Mouse (Mus musculus): ENCODE measurements around the gene Adam12.

Adam12 gene

GRCm38 (mm10) chr7:134009157-134009556 is 222.8 kb downstream of the Adam12 start:
- no peak for DNase-seq (ENCODE audit: low spot score in 2 of 2)

- no peak for DNase-seq (ENCODE audit: low spot score in 2 of 2)
These were observed 224.0 kb downstream of the Adam12 start for GRCm38 (mm10) chr7:134007942-134008361.

DNA sequence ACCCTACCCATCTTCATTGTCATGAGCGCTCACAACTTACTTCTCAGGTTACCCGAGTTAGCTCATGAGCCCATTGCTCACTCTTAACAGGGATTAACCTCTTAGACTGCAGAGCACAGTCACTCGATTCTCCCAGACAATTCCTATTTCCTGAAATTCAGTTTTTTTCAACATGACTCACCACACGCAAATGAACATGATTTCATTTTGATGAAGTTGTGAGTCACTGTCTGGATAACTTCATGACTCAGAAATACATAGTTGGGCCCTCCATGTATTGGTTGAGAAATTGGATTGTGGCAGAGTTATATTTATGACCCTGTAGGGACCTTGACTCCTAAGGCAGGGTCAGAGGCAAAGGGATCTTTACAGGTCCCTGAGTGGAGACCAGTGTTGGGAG is 230.4 kb downstream of the Adam12 start:
- no peak for DNase-seq (ENCODE audit: low spot score in 2 of 2)

- no peak for DNase-seq (ENCODE audit: low spot score in 2 of 2)
These were observed 241.0 kb downstream of the Adam12 start for GRCm38 (mm10) chr7:133990930-133991329.

- DNase-seq (ENCODE audit: low spot score in 2 of 2): no peak
These were observed 243.6 kb downstream of the Adam12 start for GRCm38 (mm10) chr7:133988356-133988755.

DNA sequence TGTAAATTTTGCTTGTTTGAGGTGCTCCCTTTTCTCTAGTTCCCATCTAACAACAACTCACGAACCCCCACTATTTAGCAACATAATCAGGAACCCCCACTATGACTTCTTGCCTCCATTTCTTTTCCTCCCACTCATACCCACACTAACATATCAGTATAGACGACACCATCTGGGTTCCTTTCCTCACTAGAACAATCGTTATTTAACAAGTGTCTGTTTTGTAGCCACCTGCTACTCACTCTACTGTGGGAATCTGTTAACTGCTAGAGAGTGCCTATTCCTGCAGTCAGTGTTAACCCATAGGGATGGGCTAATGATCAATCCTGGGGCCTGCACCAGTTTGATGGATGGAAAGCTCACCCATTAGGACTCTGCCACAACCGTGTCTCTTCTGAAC is 245.7 kb downstream of the Adam12 start:
- no peak for DNase-seq (ENCODE audit: low spot score in 2 of 2)

DNA sequence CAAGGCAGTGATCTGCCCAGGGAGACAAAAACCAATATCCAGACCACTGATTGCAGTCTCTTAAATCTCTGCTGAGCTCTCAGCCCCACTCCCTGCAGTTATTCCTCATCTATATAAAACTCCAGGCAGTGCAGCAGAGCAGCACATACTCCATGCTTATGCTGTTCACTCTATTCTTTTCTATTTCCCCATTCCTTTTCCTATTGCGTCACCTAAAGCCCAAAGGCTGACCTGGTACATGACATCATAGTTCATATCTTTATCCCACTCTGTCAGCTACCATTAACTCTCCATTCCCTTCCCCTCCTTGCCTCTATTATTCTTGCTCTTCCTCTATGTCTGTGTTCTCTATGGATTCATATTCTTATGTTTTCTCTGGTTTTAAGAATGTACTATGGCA is 246.3 kb downstream of the Adam12 start:
- DNase-seq (ENCODE audit: low spot score in 2 of 2): no peak

GRCm38 (mm10) chr7:133976388-133977122 is 255.4 kb downstream of the Adam12 start:
- DNase-seq (ENCODE audit: low spot score in 2 of 2): no peak

GRCm38 (mm10) chr7:133971086-133971485 is 260.9 kb downstream of the Adam12 start:
- no peak for DNase-seq (ENCODE audit: low spot score in 2 of 2)

DNA sequence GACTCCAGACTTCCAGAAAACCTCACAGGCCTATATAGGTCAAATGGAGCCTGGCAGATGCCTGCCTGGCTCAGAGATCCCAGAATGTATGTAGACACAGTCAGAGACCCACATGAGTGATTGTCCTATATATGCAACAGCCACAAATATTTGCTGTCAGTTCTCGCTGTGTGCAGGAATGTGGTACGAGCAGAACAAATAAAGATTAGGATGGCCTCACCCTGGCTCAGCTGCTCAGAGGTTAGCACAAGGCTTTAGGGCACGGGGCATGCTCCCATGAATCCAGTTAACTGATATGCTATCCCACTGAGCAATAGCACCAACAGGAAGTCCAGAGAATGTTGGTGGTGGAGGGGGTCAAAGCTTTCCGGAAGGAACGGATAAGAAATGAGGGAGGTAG is 261.5 kb downstream of the Adam12 start:
- DNase-seq (ENCODE audit: low spot score in 2 of 2): no peak

DNA sequence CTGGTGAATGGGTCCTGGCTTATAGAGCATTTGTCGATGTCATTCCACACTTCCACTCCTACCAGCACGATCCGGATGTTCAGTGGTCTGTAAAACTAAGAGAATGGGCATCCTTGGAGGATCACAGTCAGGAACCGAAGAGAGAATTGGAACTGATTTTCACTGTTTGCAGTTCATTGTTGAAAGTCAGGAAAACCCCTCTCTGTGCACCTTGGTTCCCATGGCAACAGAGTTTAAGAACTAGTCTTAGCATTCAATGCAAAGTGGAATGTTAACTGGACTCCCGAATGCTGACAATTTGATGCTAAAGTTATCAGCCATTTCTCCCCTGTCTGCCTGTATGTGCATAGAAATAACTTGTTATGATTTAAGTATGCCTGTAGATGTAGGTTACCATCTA is 264.0 kb downstream of the Adam12 start:
- no peak for DNase-seq (ENCODE audit: low spot score in 2 of 2)

GRCm38 (mm10) chr7:133963501-133963900 is 268.4 kb downstream of the Adam12 start:
- no peak for DNase-seq (ENCODE audit: low spot score in 2 of 2)

GRCm38 (mm10) chr7:133959200-133959599 is 272.7 kb downstream of the Adam12 start:
- no peak for DNase-seq (ENCODE audit: low spot score in 2 of 2)

GRCm38 (mm10) chr7:133957873-133958272 is 274.1 kb downstream of the Adam12 start:
- DNase-seq (ENCODE audit: low spot score in 2 of 2): no peak

- no peak for DNase-seq (ENCODE audit: low spot score in 2 of 2)
These were observed 277.5 kb downstream of the Adam12 start for GRCm38 (mm10) chr7:133954111-133955091.

GRCm38 (mm10) chr7:133951777-133952545 is 280.0 kb downstream of the Adam12 start:
- DNase-seq (ENCODE audit: low spot score in 2 of 2): no peak

DNA sequence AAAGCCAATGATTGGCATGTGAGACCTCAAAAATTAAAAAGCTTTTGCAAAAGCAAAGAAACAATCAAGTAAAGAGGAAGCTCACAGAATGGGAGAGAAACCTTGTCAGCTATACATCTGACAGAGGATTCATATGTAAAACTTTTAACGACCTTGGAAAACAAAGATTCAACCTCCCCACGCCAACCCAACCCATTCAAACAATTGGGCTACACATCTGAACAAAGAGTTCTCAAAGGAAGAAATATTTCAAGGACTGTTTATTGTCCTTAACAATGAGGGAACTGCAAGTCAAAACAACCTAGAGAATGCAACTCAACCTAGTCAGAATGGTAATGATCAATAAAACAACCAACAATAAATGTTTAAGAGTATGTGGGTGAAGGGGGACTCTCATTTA is 284.6 kb downstream of the Adam12 start:
- no peak for DNase-seq (ENCODE audit: low spot score in 2 of 2)

GRCm38 (mm10) chr7:133946757-133947345 is 285.1 kb downstream of the Adam12 start:
- no peak for DNase-seq (ENCODE audit: low spot score in 2 of 2)

DNA sequence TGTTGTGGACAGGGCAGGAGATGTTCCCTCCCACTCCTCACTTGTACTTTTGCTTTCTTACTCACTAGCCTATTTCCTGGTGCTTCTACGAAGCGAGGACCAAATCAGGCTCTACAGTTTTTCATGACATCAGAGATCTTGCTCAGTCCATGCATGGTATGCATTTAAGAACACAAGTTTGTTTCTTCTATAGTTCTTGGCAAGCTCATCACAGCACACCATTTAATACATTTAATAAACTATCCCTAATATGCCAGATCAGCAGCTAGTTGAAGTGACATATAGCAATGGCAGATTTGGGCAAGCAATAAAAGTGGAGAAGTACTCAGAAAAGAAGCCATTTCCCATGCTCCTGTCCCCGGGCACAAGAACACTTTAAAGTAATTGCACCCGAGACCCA is 285.8 kb downstream of the Adam12 start:
- DNase-seq (ENCODE audit: low spot score in 2 of 2): no peak

- no peak for DNase-seq (ENCODE audit: low spot score in 2 of 2)
These were observed 291.5 kb downstream of the Adam12 start for GRCm38 (mm10) chr7:133940405-133940804.

DNA sequence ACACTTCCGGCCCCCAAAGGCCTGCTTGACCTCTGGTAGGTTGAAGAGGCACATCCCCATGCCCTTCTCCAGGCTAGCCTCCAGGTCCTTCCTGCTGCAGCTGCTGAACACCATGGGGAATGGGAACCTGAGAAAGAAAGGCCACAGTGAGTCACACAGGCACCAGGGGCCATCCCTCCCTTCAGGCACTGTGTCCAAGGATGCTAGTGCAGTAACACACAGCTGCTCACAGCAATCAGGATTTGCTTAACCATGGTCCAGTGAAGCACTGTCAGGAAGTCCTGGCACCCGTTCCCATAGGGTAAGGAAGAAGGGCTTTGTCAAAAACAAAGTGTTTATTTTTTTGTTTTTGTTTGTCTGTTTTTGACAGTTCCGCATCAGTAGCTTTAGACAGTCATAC is 294.5 kb downstream of the Adam12 start:
- no peak for DNase-seq (ENCODE audit: low spot score in 2 of 2)

- DNase-seq (ENCODE audit: low spot score in 2 of 2): no peak
These were observed 295.6 kb downstream of the Adam12 start for GRCm38 (mm10) chr7:133936377-133936776.

Data from spleen, postnatal 10 days (tissue).